Mouse (Mus musculus) spleen, postnatal 10 days (tissue): Measurements from ENCODE around the gene Gm10382.
"Not testable (repeated sequence)": the region's sequence is repeated elsewhere in the genome, so short reads cannot be mapped to it uniquely, and the experiment has no call there.

Experiments
- DNase-seq, 2 experiments: peaks; one replicate each; pipeline ENCODE4 v3.0.0; 2021 to 2022; ENCODE audit warnings: low spot score in 2 of 2

Gene Gm10382

GRCm38 (mm10) chr5:125370950-125371693, 18.0 kb upstream of the Gm10382 start:
- DNase-seq = no peak

- no peak for DNase-seq
Observed at GRCm38 (mm10) chr5:125372027-125372426, 17.1 kb upstream of the Gm10382 start.

GRCm38 (mm10) chr5:125375871-125376270, 13.3 kb upstream of the Gm10382 start:
- DNase-seq = no peak

GRCm38 (mm10) chr5:125377214-125377613, 11.9 kb upstream of the Gm10382 start:
- DNase-seq = peak in 1 of 2 experiments; percentile 52

- DNase-seq = no peak
Observed at GRCm38 (mm10) chr5:125378919-125379318, 10.2 kb upstream of the Gm10382 start.

- no peak for DNase-seq
Observed at GRCm38 (mm10) chr5:125381954-125382672, 7.0 kb upstream of the Gm10382 start.

- peak in 1 of 2 experiments; percentile 60 for DNase-seq
Observed at GRCm38 (mm10) chr5:125382673-125383558, 6.2 kb upstream of the Gm10382 start.

- DNase-seq = no peak
Observed at GRCm38 (mm10) chr5:125383637-125384420, 5.3 kb upstream of the Gm10382 start.

- DNase-seq = no peak
Observed at GRCm38 (mm10) chr5:125384512-125385214, 4.5 kb upstream of the Gm10382 start.

- no peak for DNase-seq
Observed at GRCm38 (mm10) chr5:125385215-125385940, 3.7 kb upstream of the Gm10382 start.

GRCm38 (mm10) chr5:125387295-125387694, 1.8 kb upstream of the Gm10382 start:
- DNase-seq = not testable (repeated sequence)

GRCm38 (mm10) chr5:125388358-125389092, 597 bp upstream of the Gm10382 start:
- DNase-seq = no peak

GRCm38 (mm10) chr5:125389579-125390441, 688 bp downstream of the Gm10382 start, which contains the start of gene Ubc:
Gene Ubc (minus strand): TSS chr5:125390202.
- DNase-seq = peak; percentile 91 to 97

- DNase-seq = no peak
Observed at GRCm38 (mm10) chr5:125390906-125391477, 1.9 kb downstream of the Gm10382 start.

- DNase-seq = peak in 1 of 2 experiments; percentile 28
Observed at GRCm38 (mm10) chr5:125391609-125392008, 2.5 kb downstream of the Gm10382 start.

GRCm38 (mm10) chr5:125392176-125392575, 3.1 kb downstream of the Gm10382 start:
- DNase-seq = not testable (repeated sequence)

- DNase-seq = peak in 1 of 2 experiments; percentile 40
Observed at GRCm38 (mm10) chr5:125392618-125392976, 3.5 kb downstream of the Gm10382 start.
